Mouse (Mus musculus) kidney, adult 8-10 months (tissue): ENCODE results near the gene 1700018B08Rik.

Source experiments
- DNase-seq, 2 experiments: peaks; one replicate each; pipeline ENCODE4 v3.0.0; 2022

Gene 1700018B08Rik

DNA sequence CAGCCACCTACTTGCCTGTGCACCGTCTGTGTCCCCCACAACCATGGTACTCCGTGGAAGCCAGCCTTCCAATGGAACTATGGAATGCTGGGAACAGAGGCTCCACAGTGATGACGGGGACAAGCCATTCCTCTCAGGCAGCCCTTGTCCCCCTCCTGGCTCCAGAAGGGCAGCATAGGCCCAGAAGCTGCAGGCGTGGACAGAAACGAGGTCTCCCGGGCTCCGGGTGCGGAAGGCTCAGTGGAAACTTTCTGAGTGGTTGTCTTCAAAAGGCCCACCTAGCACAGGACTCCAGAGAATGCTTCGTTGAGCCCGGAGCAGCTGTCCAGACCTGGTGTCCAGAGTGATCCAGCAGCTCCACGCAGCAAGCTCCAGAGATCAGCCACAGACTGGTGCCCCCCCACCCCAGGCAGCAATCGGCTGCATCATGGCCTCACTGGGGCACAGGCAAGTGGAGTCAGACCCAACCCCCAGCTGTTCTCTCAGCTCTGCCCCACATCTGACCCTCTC, at the start of gene 1700018B08Rik:
Gene 1700018B08Rik, minus strand, starts transcription at position 45 of the 510 bp plus-strand sequence.
- DNase-seq = no peak

GRCm38 (mm10) chr8:121593293-121593692, 49.2 kb upstream of the 1700018B08Rik start:
- DNase-seq = no peak

- peak in 1 of 2 experiments; percentile 42 for DNase-seq
These were observed 47.3 kb upstream of the 1700018B08Rik start for GRCm38 (mm10) chr8:121591178-121592066.

DNA sequence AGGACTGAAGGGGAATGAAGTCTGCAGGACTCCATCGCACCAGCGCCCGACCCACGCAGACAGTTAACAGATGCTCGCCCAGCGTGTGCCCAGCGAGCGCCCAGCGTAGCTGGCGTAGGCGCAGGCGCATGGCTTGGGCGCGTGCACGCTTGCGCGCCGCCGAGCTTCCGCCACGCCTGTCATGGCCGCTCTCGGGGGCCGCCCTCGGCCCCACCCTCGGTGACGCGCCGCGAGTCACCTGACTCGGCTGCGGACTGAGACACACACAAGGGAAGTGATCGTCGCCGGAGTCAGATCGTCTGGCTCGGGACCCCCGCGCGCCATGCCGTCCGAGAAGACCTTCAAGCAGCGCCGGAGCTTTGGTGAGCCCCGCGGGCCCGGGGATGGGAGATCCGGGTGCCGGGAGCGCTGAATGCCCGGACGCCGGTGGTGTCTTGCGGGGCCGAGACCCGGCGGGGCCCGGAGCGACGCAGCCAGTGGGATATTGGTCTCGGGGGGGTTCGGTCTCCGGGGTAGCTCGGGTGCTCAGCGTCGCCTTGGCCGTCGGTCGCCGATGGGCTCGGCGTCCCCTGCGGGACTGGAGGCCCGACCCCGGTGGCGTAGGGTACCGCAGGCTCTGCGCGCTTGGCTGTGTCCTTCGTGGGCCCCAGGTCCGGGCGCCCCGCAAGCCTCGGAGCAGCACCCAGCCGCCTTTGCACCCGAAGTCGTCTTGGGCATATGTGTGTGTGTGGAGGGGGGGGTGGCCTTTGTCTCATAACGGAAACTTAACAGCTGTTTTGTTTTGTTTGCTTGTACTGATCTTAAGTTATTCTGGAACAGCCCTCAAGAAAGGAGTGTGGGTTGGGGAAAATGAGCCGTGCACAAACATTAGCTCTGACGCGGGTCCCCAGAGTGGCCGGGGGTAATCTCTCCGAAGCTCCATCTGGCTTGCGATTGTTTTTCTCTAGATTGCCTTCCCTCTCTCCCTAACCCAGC, 46.4 kb upstream of the 1700018B08Rik start, which contains the start of gene Map1lc3b:
Gene Map1lc3b, plus strand, starts transcription at position 159 of the 975 bp plus-strand sequence.
- peak; percentile 92 to 95 for DNase-seq

DNA sequence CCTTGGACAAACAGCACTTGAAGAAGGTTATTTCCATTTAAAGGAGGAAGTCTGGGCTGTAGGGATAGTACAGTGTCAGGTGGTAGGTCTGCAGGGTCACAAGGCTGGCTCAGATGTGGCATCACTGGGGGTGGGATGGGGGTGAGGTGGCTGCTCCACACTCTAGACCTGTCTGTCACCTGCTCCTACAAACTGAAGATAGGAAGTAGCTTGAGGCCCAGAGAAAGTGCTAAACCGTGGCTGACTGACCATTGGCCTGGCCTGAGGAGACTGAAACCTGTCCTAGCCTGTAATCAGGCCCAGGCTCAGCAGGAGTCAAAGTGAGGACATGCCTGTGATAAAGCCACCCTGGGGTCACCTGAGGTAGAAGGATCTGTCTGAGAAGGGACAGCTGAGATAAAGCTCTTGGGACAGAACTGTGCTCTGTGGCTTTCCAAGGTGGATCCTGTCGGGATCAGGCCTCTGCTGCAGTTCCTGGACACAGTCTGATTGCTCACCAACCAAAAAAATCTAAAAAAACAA, 45.1 kb upstream of the 1700018B08Rik start:
- no peak for DNase-seq

GRCm38 (mm10) chr8:121588750-121589149, 44.6 kb upstream of the 1700018B08Rik start:
- no peak for DNase-seq

DNA sequence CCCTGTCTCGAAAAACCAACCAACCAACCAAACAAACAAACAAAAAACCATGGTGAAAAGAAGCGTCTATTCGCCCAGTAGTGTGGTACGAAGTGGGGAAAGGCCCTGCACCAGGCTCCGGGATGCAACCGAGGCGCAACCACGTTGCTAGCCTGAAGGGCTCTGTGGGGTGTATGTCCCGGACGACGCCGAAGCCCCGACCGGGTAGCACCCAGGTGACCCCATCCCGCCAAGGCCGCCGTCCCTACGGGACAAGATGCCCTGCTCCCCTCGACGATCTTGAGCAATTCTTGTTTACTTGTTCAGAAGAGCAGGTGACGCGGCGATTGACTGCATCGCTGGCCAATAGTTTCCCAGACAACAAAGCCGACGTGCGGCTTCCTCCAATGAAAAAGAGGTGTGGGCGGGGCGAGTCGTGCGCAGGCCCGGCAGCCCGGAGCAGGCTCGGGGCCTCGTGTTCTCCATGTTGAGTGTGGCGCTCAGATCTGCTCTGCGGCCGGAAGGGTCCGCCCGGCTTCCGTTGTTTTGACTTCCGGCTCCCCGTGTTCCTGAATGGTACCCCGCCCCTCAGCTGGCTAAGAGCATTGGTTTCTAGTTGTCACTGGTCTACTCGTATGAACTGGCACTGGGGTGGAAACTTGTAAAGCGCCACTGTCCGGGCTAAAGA, 41.2 kb upstream of the 1700018B08Rik start:
- peak; percentile 100 for DNase-seq

- DNase-seq = no peak
These were observed 40.6 kb upstream of the 1700018B08Rik start for GRCm38 (mm10) chr8:121584730-121585129.

GRCm38 (mm10) chr8:121583653-121584052, 39.5 kb upstream of the 1700018B08Rik start:
- no peak for DNase-seq

DNA sequence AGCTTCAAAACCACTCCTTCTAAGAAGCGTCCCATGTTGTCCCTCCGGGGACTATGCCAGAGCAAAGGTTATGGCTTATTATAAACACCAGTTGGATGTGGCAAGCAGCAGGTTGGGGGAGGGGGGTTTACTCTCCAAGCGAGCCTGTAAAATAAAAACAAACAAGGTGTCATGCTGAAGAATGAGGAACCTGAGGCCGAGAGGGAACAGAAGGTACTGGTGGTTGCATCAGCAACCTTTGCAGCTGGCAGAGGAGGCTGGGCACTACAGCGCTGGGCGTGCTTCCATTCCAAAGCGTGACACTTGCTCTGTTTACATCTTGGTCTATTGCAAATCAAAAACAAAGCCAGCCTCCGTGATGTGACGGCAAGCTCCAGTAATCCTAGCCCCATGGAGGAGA, 36.3 kb upstream of the 1700018B08Rik start:
- DNase-seq = no peak

DNA sequence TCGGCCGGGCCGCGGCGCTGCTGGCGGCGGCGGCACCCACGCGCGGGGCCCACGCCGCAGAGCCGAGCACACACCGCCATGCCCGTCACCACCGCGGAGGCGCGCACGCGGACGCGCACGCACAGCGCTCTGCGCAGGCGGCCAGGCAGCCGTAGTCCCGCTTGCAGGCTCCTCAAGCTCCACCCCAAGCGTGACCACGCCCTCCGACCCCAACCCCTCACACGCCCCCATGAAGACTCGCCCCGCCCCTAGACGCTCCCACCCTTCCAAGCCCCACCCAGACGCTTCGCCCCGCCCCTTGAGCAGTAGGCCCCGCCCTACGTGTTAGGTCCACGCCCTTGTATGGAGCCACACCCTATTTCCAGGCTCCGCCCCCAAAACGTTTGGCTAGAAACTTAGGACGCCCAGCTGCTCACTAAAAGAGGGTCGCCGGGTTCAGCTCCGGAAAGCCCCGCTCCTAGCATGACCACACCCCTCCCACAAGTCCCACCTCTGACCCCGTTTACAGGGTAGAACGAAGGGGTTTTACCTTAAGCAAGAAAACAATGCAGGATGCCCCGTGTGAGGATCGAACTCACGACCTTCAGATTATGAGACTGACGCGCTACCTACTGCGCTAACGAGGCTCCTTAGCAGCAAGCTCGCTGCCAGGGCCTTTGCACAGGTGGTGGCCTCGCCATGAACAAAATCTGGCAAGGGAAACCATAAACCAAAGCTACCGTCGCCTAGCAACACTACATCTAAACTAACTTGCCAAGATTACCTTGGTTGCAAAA, 34.7 kb upstream of the 1700018B08Rik start, which contains the start of gene Fbxo31:
Gene Fbxo31, minus strand, starts transcription at position 131 of the 776 bp plus-strand sequence.
- peak; percentile 95 to 96 for DNase-seq

DNA sequence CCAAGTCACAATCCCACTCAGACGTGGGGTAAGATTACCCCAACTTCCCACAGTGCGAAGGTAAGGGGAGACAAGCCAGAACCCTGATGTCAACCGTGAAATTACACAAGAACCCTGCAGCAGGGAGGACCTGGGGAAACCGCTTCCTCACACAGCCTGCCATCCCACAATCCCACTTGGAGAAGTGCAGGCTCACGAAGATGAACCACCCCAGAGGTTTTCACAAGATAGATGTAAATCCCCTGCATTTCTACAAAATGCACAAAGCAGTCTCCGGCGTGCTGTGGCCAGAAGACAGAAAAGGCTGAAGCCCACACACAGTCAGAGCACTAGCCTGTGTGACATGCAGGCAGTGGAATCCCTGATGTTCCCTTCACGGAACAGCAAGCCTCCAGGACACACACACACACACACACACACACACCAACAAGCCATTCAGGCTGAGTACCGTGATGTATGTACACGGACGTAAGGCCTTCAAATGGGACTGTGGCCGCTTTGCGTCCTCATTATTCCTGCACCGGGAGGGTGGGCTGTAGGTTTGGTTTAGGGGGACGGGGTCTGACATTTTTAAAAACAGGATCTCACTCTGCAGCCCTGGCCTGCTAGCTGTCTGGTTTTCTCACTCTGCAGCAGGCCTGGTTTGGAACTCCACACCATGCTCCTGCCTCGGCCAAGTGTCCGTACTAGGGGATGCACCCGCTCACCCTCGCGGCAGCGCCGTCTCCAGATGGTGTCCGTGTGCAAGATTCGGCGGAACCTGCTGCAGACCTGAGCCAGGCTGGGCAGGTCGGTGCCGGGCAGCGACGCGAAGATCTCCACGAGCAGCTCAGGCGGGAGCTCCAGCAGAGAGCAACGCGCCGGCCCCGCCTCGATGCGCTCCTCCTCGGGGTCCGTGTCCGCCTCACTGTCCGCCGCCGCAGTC, 33.9 kb upstream of the 1700018B08Rik start:
- DNase-seq = no peak

DNA sequence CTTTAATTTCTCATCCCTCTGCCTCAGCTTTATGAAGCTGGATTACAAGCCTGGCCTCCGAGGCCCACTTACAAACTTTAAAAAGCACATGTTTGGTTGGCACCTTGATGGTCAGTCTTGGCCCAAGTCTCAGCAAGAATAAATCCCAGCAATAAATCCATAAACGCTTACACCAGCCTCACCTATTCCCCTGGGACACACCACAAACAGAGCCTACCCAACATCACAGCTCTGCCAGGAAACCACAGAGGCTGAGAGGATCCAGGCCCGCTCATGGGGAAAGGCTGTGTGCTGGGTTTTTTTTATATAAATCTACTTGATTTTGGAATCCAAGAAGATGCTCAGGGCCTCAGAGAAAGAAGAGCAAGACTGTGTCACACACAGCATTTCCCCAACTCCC, 31.5 kb upstream of the 1700018B08Rik start:
- no peak for DNase-seq

DNA sequence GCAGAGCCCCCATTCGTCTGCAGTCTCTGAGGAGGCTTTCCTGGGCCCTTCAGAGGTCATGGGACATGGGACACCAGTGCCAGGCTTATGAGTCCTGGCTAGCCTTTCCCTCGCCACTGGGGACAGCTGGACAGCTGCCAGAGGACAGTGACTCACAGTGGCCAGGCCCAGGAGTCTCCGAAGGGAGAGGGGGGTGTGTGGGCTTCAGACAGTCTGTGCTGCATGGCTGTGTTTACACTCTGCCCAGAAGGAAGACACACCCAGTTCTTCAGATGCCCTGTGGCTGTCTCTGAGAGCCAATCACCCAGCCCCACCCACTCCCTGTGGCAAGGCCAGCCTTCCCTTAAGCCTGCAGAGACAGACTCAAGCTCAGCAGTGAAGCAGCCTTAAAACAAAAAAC, 29.2 kb upstream of the 1700018B08Rik start:
- peak in 1 of 2 experiments; percentile 34 for DNase-seq

DNA sequence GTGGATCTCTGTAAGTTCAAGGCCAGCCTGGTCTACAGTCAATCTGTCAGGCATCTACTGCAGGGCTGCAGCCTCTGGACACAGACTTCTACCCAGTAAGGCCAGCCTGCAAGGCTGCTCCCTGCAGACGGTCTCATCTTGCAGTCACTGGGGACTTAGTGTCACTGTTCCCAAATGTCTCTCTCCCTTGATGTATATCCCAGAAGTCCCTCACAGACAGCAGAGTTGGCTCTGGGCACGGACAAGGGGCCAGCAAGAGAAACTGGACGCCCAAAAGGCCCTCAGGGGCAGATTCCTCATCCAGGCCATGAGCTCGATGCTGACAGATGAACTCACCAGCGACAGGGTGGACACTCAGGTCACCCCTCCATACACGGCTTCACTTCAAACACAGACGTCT, 28.0 kb upstream of the 1700018B08Rik start:
- DNase-seq = no peak

GRCm38 (mm10) chr8:121570801-121571200, 26.7 kb upstream of the 1700018B08Rik start:
- no peak for DNase-seq

GRCm38 (mm10) chr8:121570335-121570734, 26.2 kb upstream of the 1700018B08Rik start:
- DNase-seq = no peak

GRCm38 (mm10) chr8:121568321-121568720, 24.2 kb upstream of the 1700018B08Rik start:
- DNase-seq = no peak

- no peak for DNase-seq
These were observed 19.6 kb upstream of the 1700018B08Rik start for GRCm38 (mm10) chr8:121563701-121564100.

DNA sequence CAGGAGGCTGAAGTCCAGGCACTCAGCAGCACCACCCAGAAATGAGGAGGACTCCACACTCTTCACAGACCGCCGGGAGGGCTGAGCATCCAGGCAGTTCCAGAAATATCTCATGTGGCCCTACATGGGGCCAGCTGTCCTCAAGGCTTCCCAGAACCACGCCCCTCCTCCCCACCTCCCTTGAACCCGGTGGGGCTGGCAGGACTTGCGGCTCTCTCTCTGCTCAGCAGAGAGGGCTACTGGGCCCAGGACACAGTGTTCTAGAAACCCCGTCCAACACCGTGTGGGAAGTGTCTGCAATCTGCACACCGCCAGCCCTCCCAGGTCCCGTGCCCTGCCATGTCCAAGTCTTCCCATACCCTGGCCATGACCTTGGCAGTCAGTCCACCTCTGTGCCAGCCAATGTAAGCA, 18.8 kb upstream of the 1700018B08Rik start:
- peak; percentile 15 to 29 for DNase-seq
